Mouse (Mus musculus) kidney, postnatal 36 days (tissue): ENCODE measurements around the gene Ptprn2.

ENCODE experiments used
- DNase-seq, 2 experiments: peaks; one replicate each; pipeline ENCODE4 v3.0.0; 2021 to 2022; ENCODE audit warnings: mixed read lengths in 2 of 2

Ptprn2 gene

DNA sequence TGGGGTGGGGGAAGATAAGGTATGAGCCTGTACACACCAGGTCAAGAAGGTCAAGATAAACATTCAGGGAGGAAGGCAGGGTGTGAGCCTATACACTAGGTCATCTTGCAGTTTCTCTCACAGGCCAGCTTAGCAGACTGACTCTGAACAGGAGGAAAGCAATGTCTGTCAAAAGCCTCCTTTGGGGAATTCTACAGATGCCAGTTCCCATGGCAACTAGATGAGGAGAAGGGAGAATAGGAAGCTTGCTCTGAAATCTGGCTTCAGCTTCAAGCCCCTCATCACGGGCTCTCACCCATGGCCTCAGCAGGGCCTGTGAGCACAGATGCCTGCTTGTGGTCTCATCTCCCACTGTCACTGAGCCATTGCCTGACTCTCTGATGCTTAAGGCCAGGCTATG lies 421.9 kb downstream of the Ptprn2 start:
- no peak for DNase-seq

DNA sequence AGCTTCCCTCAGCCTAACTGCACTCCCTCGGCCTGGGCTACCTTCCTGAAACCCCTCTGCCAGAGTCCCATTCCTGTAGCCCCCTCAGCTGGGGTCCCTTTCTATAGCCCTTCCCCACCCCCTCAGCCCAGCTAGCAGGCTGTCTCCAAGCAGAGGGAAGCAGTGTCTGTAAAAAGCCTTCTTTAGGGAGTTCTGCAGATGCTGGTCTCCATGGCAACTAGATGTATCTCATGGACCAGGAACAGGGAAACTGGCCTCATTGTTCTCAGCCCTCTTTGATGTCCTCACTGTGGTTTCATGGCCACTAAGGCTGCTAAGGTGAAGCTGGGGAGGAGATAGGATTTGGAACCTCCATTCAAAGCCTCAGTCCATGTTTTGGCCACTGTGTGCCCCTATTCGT lies 423.1 kb downstream of the Ptprn2 start:
- no peak for DNase-seq

GRCm38 (mm10) chr12:116916776-116917175 lies 431.3 kb downstream of the Ptprn2 start:
- no peak for DNase-seq

- DNase-seq: no peak
Measured at GRCm38 (mm10) chr12:116919185-116919584, 433.7 kb downstream of the Ptprn2 start.

- no peak for DNase-seq
Measured at GRCm38 (mm10) chr12:116919691-116920526, 434.4 kb downstream of the Ptprn2 start.

GRCm38 (mm10) chr12:116927115-116927514 lies 441.6 kb downstream of the Ptprn2 start:
- no peak for DNase-seq

DNA sequence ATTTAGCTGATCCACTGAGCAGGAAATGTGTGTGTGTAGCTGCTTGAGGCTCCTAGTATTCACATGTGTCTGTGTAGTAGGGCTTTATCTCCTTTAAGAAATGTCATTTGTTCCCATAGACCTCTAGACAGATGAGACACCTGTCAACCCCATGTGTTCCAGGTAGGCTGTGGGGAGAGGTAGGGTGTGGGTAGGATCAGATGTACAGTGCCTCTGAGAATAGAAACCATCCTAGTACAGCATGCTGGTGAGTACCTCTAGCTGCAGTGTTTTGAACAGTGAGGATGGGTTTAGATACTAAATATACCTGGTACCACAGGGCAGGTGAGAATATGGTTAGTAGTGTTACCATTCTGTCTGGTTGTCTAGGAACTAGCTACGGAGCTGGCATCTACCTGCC lies 442.0 kb downstream of the Ptprn2 start:
- no peak for DNase-seq

DNA sequence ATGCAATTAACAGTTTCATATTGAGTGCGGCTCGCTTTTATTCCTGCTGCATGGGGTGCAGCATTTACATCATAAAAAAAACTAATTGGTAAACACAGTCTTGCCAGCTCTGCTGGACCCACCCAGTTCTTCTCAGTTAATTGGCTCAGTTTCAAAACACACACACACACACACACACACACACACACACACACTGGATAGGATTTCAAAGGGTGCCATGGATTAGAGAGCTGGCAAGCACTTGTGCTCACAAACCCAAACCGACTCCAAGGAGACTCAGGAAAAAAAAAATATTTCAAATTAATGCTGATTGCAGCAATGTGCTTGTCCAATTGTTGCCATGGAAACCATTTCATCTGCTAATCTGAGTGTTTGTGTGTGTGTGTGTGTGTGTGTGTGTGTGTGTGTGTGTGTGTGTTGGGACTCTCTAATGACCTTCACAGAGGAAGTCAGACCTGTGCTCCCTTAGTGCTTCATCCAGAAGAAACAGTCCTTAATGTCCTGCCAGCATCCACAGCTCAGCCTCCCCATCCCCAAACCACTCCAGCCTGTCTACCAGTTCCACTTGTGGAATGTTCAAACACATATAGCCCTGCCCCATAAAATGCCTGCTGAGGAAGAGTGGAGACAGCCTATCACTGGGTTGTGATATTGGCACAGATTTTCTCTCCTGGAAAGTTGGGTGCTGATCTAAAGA lies 452.8 kb downstream of the Ptprn2 start:
- DNase-seq: no peak

GRCm38 (mm10) chr12:116943883-116944282 lies 458.4 kb downstream of the Ptprn2 start:
- no peak for DNase-seq

DNA sequence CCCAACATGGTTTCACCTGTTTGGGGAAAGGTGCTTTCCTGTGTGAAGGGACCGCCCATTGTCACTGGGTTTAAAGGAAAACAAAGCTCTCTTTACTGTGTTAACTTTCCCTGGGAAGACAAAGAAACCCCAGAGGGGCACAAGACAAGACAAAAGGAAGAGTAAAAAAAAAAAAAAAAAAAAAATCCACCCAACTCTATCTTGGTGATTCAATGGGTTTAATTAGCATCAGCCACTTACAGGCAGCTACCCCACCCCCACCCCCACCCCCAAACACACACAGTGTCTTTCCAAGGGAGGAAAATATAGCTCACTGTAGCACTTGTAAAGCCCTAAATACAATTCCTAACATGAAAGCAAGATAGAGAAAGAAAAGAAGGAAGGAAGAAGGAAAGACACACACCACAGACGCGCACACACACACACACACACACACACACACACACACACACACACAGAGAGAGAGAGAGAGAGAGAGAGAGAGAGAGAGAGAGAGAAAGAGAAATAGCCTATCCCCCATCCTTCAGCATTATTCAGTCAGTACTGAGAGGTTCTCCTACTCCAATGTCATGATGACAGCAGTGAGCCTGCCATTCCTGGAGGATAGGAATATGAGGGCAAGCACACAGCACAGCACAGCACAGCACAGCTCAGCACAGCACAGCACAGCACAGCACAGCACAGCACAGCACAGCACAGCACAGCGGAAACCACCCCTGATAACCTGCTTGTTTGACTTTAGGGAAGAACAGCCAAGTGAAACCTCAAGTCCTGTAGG lies 462.8 kb downstream of the Ptprn2 start:
- no peak for DNase-seq

DNA sequence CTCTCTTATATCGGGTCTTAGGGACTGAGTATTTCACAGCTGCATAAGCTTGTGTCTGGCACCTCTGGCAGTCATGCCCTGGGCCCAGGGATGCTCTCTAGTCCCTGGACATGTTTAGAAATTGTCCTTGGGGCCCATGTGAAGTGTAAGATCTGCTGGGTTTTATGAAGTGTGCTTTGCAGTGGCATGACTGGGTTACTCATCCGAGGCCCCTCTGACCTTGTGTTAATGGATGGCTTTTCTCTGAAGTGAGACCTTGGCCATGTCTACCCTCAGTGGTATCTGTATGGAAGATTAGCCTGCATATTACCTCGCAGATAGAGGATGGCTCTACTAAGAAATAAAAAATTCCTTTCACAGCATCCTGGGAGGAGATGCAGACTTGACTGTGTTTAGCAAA lies 464.2 kb downstream of the Ptprn2 start:
- DNase-seq: no peak

- DNase-seq: no peak
Measured at GRCm38 (mm10) chr12:116952452-116953205, 467.1 kb downstream of the Ptprn2 start.

GRCm38 (mm10) chr12:116959164-116959563 lies 473.6 kb downstream of the Ptprn2 start:
- no peak for DNase-seq

- no peak for DNase-seq
Measured at GRCm38 (mm10) chr12:116963906-116964305, 478.4 kb downstream of the Ptprn2 start.

- no peak for DNase-seq
Measured at GRCm38 (mm10) chr12:116968215-116968939, 482.9 kb downstream of the Ptprn2 start.

GRCm38 (mm10) chr12:116975547-116975946 lies 490.0 kb downstream of the Ptprn2 start:
- no peak for DNase-seq

DNA sequence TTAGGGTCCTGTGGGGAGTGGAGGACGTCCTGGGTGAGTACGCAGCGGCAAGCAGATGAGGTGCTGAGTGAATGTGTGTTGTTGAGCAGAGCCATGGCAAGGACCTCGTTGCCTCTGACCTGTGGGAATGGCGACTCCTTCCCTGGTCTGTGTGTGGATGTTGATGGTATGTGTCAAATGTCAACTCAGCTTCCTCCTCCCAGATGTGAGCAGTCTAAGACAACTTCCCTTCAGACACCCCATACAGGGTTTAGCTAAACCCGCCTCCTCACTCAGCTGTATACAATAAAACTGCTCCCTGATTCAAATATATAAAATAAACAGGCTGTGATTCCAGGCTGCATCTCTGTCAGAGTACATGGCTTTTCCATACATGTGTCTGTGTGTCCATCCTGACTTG lies 491.5 kb downstream of the Ptprn2 start:
- no peak for DNase-seq

GRCm38 (mm10) chr12:116978201-116978600 lies 492.7 kb downstream of the Ptprn2 start:
- DNase-seq: peak in 1 of 2 experiments; percentile 48

GRCm38 (mm10) chr12:116981315-116981714 lies 495.8 kb downstream of the Ptprn2 start:
- DNase-seq: no peak

- no peak for DNase-seq
Measured at GRCm38 (mm10) chr12:116989144-116989543, 503.6 kb downstream of the Ptprn2 start.

DNA sequence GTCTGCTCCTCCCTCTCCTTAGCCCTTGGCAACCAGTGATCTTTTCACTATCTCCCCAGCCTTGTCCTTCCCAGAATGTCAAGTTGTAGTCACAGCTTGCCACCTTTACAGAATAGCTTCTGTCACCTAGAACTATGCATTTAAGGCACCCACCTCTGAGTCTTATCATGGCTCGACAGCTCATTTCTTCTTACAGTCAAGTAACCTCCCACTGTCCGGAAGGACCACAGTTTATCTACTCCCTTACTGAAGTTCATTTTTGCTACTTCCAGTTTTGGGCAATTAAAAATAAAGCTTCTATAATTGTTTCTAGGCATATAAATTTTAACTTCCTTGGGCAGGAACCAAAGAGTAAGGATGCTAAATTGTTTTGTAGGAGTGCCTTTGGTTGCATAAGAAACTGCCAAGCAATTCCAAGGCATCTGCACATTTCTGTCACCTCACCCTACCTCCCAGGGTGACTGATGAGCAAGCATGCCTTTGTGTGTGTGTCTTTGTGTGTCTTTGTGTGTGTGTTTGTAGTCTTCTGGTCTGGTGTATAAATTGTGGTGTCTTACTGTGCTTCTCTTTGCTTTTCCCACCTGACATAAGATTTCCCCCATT lies 516.1 kb downstream of the Ptprn2 start:
- no peak for DNase-seq
